Mouse (Mus musculus) midbrain, postnatal 0 days (tissue): ENCODE measurements around the gene Mbnl2. TPM values are rescaled to one million over a fixed set of nuclear protein-coding genes. Genes with fewer than 3 reads are reported as not detected.

ENCODE experiments used
- ATAC-seq: fragments of 200-750 bp; cut with Nextera tagmentation; 2 replicates; pipeline ENCODE4 v1.8.0; 2017; ENCODE audit warnings: moderate number of reproducible peaks, mild to moderate bottlenecking, moderate TSS enrichment, moderate library complexity; ENCODE audit not compliant: low FRiP score
- DNase-seq: peaks from one replicate; pipeline ENCODE4 v3.0.0-alpha.2; 2015; ENCODE audit warnings: low spot score
- H3K27ac ChIP-seq: fragments of 300-500 bp; sonication (generic); 2 replicates; pipeline ENCODE4 v1.5.1; 2014; ENCODE audit warnings: low read depth, mild to moderate bottlenecking, low read length, mixed read lengths
- H3K27me3 ChIP-seq: fragments of 300-500 bp; sonication (generic); 2 replicates; pipeline ENCODE4 v1.6.1; 2014; ENCODE audit warnings: low read length, control low read depth, mixed read lengths; ENCODE audit not compliant: insufficient read depth
- H3K36me3 ChIP-seq: fragments of 300-500 bp; sonication (generic); 2 replicates; pipeline ENCODE4 v1.6.1; 2014; ENCODE audit warnings: low read length, control low read depth, mixed read lengths; ENCODE audit not compliant: insufficient read depth
- H3K4me1 ChIP-seq: fragments of 300-500 bp; sonication (generic); 2 replicates; pipeline ENCODE4 v1.6.1; 2014; ENCODE audit warnings: mild to moderate bottlenecking, control low read depth, antibody characterized with exemption, low read length, mixed read lengths; ENCODE audit not compliant: insufficient read depth
- H3K4me2 ChIP-seq: fragments of 300-500 bp; sonication (generic); 2 replicates; pipeline ENCODE4 v1.6.1; 2014; ENCODE audit warnings: low read depth, mild to moderate bottlenecking, low read length, mixed read lengths; ENCODE audit not compliant: poor library complexity, severe bottlenecking
- H3K4me3 ChIP-seq: fragments of 300-500 bp; sonication (generic); 2 replicates; pipeline ENCODE4 v1.5.1; 2014; ENCODE audit warnings: low read depth, mild to moderate bottlenecking, low read length, moderate library complexity
- H3K9ac ChIP-seq: fragments of 300-500 bp; sonication (generic); replicated peaks from 2 replicates; pipeline ENCODE4 v1.6.1; 2014; ENCODE audit warnings: mild to moderate bottlenecking, low read length, moderate library complexity, mixed read lengths; ENCODE audit not compliant: poor library complexity, severe bottlenecking
- H3K9me3 ChIP-seq: fragments of 300-500 bp; sonication (generic); 2 replicates; pipeline ENCODE4 v1.6.1; 2016; ENCODE audit warnings: low read length, control low read depth
- CTCF ChIP-seq: IDR thresholded peaks from 2 replicates; pipeline ENCODE4 v1.5.1; 2016; ENCODE audit warnings: antibody characterized with exemption, mild to moderate bottlenecking
- WGBS: fragments of 180-500 bp; shearing (Covaris S2); extraction: QIAGEN DNeasy Blood & Tissue Kit; methylation state at CpG from one replicate; pipeline ENCODE4 v1.1.7; 2014; 5-methylcytosine and 5-hydroxymethylcytosine counted together
- polyA plus RNA-seq: library from polyadenylated mRNA; unstranded; fragments of >200 nt; fragmentation: Nextera tagmentation; extraction: Ambion mirVana; gene quantifications from 2 replicates; pipeline ENCODE4 v1.2.1, GENCODE M21; 2015
- total RNA-seq: library from RNA; depleted of rRNA; stranded (reverse); fragments of >200 nt; gene quantifications from 2 replicates; pipeline ENCODE4 v1.2.3, GENCODE M21; 2014

Mbnl2 gene
- total and polyA plus RNA-seq, 2 experiments from 2014 or later = 19.5 to 41.4 TPM

DNA sequence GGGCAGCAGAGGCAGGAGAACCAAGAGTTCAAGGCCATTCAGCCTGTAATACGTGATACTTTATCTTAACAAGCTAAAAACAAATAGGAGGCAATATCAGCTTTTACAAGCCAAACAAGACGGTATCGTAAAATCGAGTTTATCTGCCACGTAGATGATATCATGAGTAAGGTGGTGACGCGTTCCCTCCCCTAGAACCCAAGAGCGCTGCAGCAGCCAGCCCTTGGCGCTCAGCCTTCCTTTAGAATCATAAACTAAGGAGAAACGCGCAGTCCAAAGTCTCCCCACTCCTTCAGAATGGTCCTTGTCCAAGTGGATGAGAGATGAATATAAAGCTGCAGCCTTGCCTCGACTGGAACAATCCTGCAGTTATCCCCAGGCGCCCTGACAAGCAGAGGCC lies 166.4 kb downstream of the Mbnl2 start:
- H3K27me3 ChIP-seq = no peaks in the 10 kb centered on the region
- DNase-seq = peak; percentile 16
- 86% methylated on average over 13 of the region's 13 CpGs for WGBS
- no peaks in the 10 kb centered on the region for H3K36me3 ChIP-seq
- TF ChIP-seq CTCF = no peak
- H3K4me3 ChIP-seq = no peak overlapping the region
- no peaks in the 10 kb centered on the region for H3K9me3 ChIP-seq
- no peak for ATAC-seq
- H3K4me2 ChIP-seq = no peak overlapping the region
- no peak overlapping the region for H3K9ac ChIP-seq
- no peak overlapping the region for H3K27ac ChIP-seq
- no peaks in the 10 kb centered on the region for H3K4me1 ChIP-seq

DNA sequence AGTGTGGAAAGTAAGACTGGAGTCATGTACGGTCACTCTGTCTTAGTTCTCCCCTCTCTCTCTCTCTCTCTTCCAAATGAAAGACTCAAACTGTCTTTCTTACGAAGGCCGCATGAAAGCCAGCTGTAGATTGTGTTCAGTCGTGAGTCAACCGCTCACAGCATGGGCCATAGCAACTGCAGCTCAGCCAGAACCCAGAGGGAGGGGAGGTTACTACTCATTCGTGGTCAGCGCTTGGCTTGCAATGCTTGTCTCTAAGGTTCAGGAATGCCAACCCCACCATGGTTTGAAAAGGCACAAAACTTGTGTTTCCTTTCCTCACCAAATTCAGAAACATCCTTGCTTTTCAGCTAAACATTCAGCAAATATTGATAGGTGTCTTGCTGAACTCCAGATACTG lies 178.8 kb downstream of the Mbnl2 start:
- Histone ChIP-seq H3K9ac (no peak overlapping the region), H3K9me3 (0 out of 2 replicates have a peak, but pooled peaks cover 3% of the 10 kb centered on the region), H3K27me3 (no peaks in the 10 kb centered on the region), H3K36me3 (no peaks in the 10 kb centered on the region), H3K4me3 (no peak overlapping the region), H3K27ac (no peak overlapping the region), H3K4me2 (no peak overlapping the region), H3K4me1 (no peaks in the 10 kb centered on the region)
- ATAC-seq (no peak), DNase-seq (peak; percentile 33)
- 74% methylated on average over 7 of the region's 7 CpGs for WGBS
- TF ChIP-seq CTCF = no peak

DNA sequence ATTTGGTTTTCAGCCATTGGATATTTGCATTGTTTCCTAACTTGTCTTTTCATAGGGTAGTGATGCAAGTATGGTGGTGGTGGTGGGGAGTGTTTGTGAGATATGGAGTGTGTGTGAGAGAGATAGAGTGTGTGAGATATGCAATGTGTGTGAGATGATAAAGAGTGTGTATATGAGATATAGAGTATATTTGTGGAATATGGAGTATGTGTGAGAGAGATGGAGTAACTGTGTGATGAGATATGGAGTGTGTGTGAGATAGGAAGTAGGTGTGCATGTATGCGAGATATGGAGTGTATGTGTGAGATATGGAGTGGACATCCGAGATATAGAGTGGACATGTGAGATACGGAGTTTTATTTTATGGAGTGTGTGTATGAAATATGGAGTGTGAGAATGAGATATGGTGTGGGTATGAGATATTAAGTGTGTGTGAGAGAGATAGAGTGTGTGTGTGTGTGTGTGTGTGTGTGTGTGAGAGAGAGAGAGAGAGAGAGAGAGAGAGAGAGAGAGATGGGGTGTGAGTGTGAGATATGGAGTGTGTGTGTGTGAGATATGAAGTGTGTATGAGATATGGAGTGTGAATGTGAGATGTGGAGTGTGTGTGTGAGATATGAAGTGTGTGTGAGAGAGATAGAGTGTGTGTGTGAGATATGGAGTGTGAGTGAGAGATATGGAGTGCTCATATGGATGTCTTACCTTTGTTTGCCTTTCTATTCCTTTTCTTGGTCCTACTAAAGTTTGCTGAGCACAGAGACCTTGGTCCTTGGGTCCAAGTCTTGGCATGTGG lies 188.7 kb downstream of the Mbnl2 start:
- no peak overlapping the region for H3K9ac ChIP-seq
- H3K4me1 ChIP-seq = no peaks in the 10 kb centered on the region
- H3K4me2 ChIP-seq = no peak overlapping the region
- no peak for TF ChIP-seq CTCF
- 92% methylated on average over 3 of the region's 3 CpGs for WGBS
- DNase-seq (no peak), ATAC-seq (no peak)
- no peaks in the 10 kb centered on the region for H3K36me3 ChIP-seq
- H3K4me3 ChIP-seq = no peak overlapping the region
- no peaks in the 10 kb centered on the region for H3K9me3 ChIP-seq
- no peaks in the 10 kb centered on the region for H3K27me3 ChIP-seq
- no peak overlapping the region for H3K27ac ChIP-seq

DNA sequence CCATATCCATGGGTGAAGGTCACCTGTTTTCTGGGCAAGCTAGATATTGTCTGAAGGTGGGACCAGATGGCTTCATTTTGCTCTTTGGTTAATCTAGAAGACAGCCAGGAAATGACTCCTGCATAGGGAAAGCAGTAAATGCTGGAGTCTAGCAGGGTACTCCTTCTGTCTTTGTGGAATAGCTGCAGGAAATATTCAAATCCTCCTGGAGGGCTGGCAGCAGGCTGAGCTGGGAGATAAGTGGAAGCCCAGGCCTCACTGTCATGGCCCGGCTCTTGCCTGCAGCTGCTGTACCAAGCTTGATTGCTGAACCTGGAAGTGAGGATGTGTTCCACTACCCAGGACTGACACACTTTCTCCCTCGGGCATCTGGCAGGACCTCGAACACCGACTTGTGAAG lies 191.3 kb downstream of the Mbnl2 start:
- Histone ChIP-seq H3K27me3 (no peaks in the 10 kb centered on the region), H3K4me1 (no peaks in the 10 kb centered on the region), H3K9ac (no peak overlapping the region), H3K27ac (no peak overlapping the region), H3K4me2 (no peak overlapping the region), H3K9me3 (no peaks in the 10 kb centered on the region), H3K36me3 (no peaks in the 10 kb centered on the region), H3K4me3 (no peak overlapping the region)
- 81% methylated on average over 4 of the region's 4 CpGs for WGBS
- no peak for TF ChIP-seq CTCF
- ATAC-seq (no peak), DNase-seq (no peak)

DNA sequence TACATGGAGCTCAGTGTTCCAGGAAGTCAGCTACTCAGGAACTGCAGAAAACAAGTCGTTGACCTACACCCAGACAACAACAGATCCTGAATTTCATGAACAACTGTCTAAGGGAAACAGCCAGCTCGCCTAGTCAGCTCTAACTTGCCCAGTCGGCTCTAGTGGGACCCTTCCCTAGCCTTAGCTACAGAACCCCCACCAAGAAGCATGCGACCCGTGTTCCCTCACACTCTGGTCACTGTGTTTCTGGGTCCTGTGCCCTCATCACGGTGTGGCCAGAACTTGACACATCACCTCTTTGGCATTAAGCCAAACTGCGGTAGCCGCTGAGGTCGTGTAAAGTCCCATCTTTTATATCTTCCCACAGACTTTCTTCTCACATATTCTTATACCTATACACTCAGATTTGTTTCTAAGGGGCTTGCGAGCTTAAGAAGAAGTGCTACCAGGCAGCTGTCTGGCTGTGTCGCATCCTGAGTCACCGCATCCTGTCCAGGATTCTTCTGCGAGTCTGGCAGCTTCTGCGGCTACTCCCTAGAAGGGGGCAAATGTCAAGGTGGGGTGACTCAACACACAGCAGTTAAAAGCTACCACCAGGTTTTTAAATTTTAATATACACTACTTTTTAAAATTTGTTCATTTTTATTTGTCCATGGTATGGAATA lies 193.8 kb downstream of the Mbnl2 start:
- TF ChIP-seq CTCF = no peak
- DNase-seq (no peak), ATAC-seq (no peak)
- H3K4me2 ChIP-seq = no peak overlapping the region
- no peaks in the 10 kb centered on the region for H3K36me3 ChIP-seq
- WGBS = 88% methylated on average over 14 of the region's 14 CpGs
- no peaks in the 10 kb centered on the region; the same call in 1 of the 2 replicates for H3K4me1 ChIP-seq
- no peaks in the 10 kb centered on the region for H3K9me3 ChIP-seq
- no peaks in the 10 kb centered on the region for H3K27me3 ChIP-seq
- H3K9ac ChIP-seq = no peak overlapping the region
- H3K27ac ChIP-seq = no peak overlapping the region
- H3K4me3 ChIP-seq = no peak overlapping the region

- no peaks in the 10 kb centered on the region for H3K36me3 ChIP-seq
- WGBS = 66% methylated on average over 7 of the region's 7 CpGs
- H3K4me3 ChIP-seq = peak overlapping the region; percentile 84
- peaks cover 5% of the 10 kb centered on the region; the same call in 1 of the 2 replicates for H3K4me1 ChIP-seq
- 0 out of 2 replicates have a peak overlapping the region, but pooled peaks have one; percentile 64 for H3K9ac ChIP-seq
- peak overlapping the region; percentile 84; the same call in 1 of the 2 replicates for H3K27ac ChIP-seq
- H3K4me2 ChIP-seq = peak overlapping the region; percentile 57
- no peaks in the 10 kb centered on the region for H3K9me3 ChIP-seq
- DNase-seq (peak; percentile 7), ATAC-seq (no peak)
- TF ChIP-seq CTCF = 0 out of 2 replicates have a peak, but pooled peaks have one; percentile 15
- no peaks in the 10 kb centered on the region for H3K27me3 ChIP-seq
These were observed 200.8 kb downstream of the Mbnl2 start for GRCm38 (mm10) chr14:120476186-120476697.
